In the genomic region with DNA sequence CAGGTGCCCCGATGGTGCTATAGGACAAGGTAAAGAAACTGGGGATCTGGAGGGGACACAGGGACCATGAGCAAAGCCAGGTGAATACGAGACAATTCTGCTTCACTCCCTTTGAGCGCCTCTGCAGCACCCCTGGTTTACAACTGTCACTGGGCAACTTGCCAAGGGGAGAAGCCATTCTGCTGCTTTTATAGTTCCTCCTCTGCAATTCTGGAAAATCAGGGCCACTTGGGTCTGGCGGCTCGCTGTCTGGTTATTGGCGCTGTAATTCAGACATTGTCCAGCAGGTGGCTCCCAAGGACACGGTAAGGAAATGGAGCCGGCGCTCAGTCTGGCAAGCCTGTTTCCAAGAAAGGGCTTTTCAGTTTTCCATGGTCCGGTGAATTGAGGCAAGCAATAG, we compare ENCODE assay signal across 8 mouse cellular contexts. TPM values are rescaled to one million over a fixed set of nuclear protein-coding genes. Genes with fewer than 3 reads are reported as not detected.
DNase-seq lines count a peak whose midpoint lies in the region; ATAC-seq lines count a peak whose summit lies in the region.

No protein-coding gene starts in this region.

- peak; percentile 90 to 91 for DNase-seq in adrenal gland, adult 18-20 months (ENCODE audit: low spot score in 2 of 2)
- peak; percentile 92 for DNase-seq in embryo, embryonic 11 days
- DNase-seq in heart, postnatal 14 days: peak; percentile 87 to 95
- peak; percentile 83 for DNase-seq in layer of hippocampus, adult 9-11 months
- DNase-seq in lung, postnatal 25 days (ENCODE audit: low spot score): peak; percentile 85
- DNase-seq in right cerebral cortex, postnatal 4 days: peak; percentile 96
- peak; percentile 81 to 94 for DNase-seq in urinary bladder, postnatal 4 days (ENCODE audit: low spot score in 2 of 2)

- intact Hi-C loops in heart, postnatal 14 days (cut with DNase I): loop anchor here (1.0 to 2.0 kb wide), 3 partner anchors 38 to 228 kb away; no protein-coding TSS in a partner anchor

- peak; percentile 61 for ATAC-seq in CD4-positive, CD25-positive, alpha-beta regulatory T cell, adult 4 months

RNA-seq across cellular contexts. Expression of gene H6pd, which starts 26.5 kb away (rescaled TPM):
- 1 to 10 TPM; 4.1 to 4.4 TPM for polyA plus RNA-seq in CD4-positive, CD25-positive, alpha-beta regulatory T cell, adult 4 months (2017; shearing (Covaris generic))
- 100 to 1,000 TPM; 122 to 137 TPM for total RNA-seq in adrenal gland, adult 18-20 months (2021)
- 10 to 100 TPM; 41.0 to 45.9 TPM for total RNA-seq in heart, postnatal 14 days (2021)

RNA-seq across cellular contexts. Expression of gene Gpr157, which starts 51.9 kb away (rescaled TPM):
- polyA plus RNA-seq in CD4-positive, CD25-positive, alpha-beta regulatory T cell, adult 4 months (2017; shearing (Covaris generic)): under 1 TPM; 0.15 to 0.30 TPM
- total RNA-seq in adrenal gland, adult 18-20 months (2021): 1 to 10 TPM; 1.1 to 1.6 TPM
- 10 to 100 TPM; 29.5 to 33.7 TPM for total RNA-seq in heart, postnatal 14 days (2021)

Comparison
In these comparisons a context has a peak if more than half of its experiments do, and no peak if none do; other contexts are left out.
1. Peak in every context shown above with its lines: DNase-seq and ATAC-seq.
2. RNA of gene Gpr157, which starts 51.9 kb away (total RNA-seq): 29.5 to 33.7 TPM in heart, postnatal 14 days; 1.1 to 1.6 TPM in adrenal gland, adult 18-20 months; every median in the first group is over 10 times any median in the second.